ENCODE assay signal across 38 mouse cellular contexts in genomic region chr8:87452815-87453214, GRCm38 (mm10). TPM values are rescaled to one million over a fixed set of nuclear protein-coding genes. Genes with fewer than 3 reads are reported as not detected.
"Had no signal": no experiment of that assay in that cellular context is flagged by ENCODE, and none has a peak within 500 bp of the region (broad histone marks: within the 10 kb centered on the region; RNA-seq: fewer than 3 reads in every experiment).

No protein-coding gene starts in this region.

- H3K27ac ChIP-seq: limb, embryonic 10.5 days; limb, embryonic 12.5 days; limb, embryonic 13.5 days; limb, embryonic 15.5 days; liver, embryonic 12.5 days; liver, embryonic 13.5 days; liver, embryonic 14.5 days; liver, embryonic 15.5 days; lung, embryonic 15.5 days; macrophage; midbrain, embryonic 10.5 days; midbrain, embryonic 12.5 days; midbrain, embryonic 13.5 days; midbrain, embryonic 15.5 days; neural tube, embryonic 12.5 days; neural tube, embryonic 13.5 days had no signal

- H3K9me3 ChIP-seq: limb, embryonic 10.5 days; limb, embryonic 12.5 days; limb, embryonic 13.5 days; limb, embryonic 15.5 days; liver, embryonic 12.5 days; liver, embryonic 13.5 days; liver, embryonic 15.5 days; lung, embryonic 15.5 days; megakaryocyte, embryonic 14.5 days; midbrain, embryonic 10.5 days; midbrain, embryonic 12.5 days; midbrain, embryonic 13.5 days; midbrain, embryonic 15.5 days; neural tube, embryonic 12.5 days; neural tube, embryonic 13.5 days had no signal

- H3K4me1 ChIP-seq: limb, embryonic 12.5 days; limb, embryonic 13.5 days; limb, embryonic 15.5 days; liver, embryonic 12.5 days; liver, embryonic 13.5 days; liver, embryonic 15.5 days; lung, embryonic 15.5 days; megakaryocyte, embryonic 14.5 days; midbrain, embryonic 10.5 days; midbrain, embryonic 12.5 days; midbrain, embryonic 13.5 days; midbrain, embryonic 15.5 days; neural tube, embryonic 12.5 days; neural tube, embryonic 13.5 days had no signal

- ATAC-seq: liver, embryonic 12.5 days; liver, postnatal 0 days; lung, postnatal 0 days; midbrain, embryonic 13.5 days; midbrain, embryonic 15.5 days; midbrain, embryonic 16.5 days had no signal

- H3K4me3 ChIP-seq: limb, embryonic 10.5 days; limb, embryonic 12.5 days; limb, embryonic 13.5 days; limb, embryonic 15.5 days; liver, embryonic 12.5 days; liver, embryonic 13.5 days; liver, embryonic 15.5 days; lung, embryonic 15.5 days; megakaryocyte, embryonic 14.5 days; midbrain, embryonic 10.5 days; midbrain, embryonic 12.5 days; midbrain, embryonic 13.5 days; midbrain, embryonic 15.5 days; neural tube, embryonic 12.5 days; neural tube, embryonic 13.5 days had no signal

- H3K9ac ChIP-seq: limb, embryonic 12.5 days; limb, embryonic 13.5 days; limb, embryonic 15.5 days; liver, embryonic 12.5 days; liver, embryonic 13.5 days; liver, embryonic 14.5 days; liver, embryonic 15.5 days; liver, postnatal 0 days; lung, embryonic 14.5 days; lung, embryonic 15.5 days; midbrain, embryonic 12.5 days; midbrain, embryonic 13.5 days; midbrain, embryonic 15.5 days; neural tube, embryonic 12.5 days; neural tube, embryonic 13.5 days had no signal

- DNase-seq: left cerebral cortex, postnatal 4 days; liver; liver, embryonic 13.5 days; liver, postnatal 0 days; lung, adult 18-20 months; lung, adult 2 months; lung, embryonic 14.5 days; lung, postnatal 10 days; lung, postnatal 14 days; lung, postnatal 36 days; lung, postnatal 4 days; midbrain, embryonic 14.5 days had no signal

- H3K4me2 ChIP-seq: limb, embryonic 12.5 days; limb, embryonic 13.5 days; limb, embryonic 15.5 days; liver, embryonic 11.5 days; liver, embryonic 12.5 days; liver, embryonic 13.5 days; liver, embryonic 15.5 days; lung, embryonic 14.5 days; lung, embryonic 15.5 days; midbrain, embryonic 11.5 days; midbrain, embryonic 12.5 days; midbrain, embryonic 13.5 days; midbrain, embryonic 15.5 days; neural tube, embryonic 12.5 days; neural tube, embryonic 13.5 days had no signal

- H3K27me3 ChIP-seq: limb, embryonic 13.5 days; liver, embryonic 12.5 days; liver, embryonic 13.5 days; liver, embryonic 15.5 days; lung, embryonic 15.5 days; midbrain, embryonic 13.5 days; midbrain, embryonic 15.5 days; neural tube, embryonic 12.5 days; neural tube, embryonic 13.5 days had no signal

- H3K36me3 ChIP-seq: limb, embryonic 10.5 days; limb, embryonic 12.5 days; limb, embryonic 13.5 days; limb, embryonic 15.5 days; liver, embryonic 12.5 days; liver, embryonic 13.5 days; liver, embryonic 15.5 days; lung, embryonic 15.5 days; midbrain, embryonic 10.5 days; midbrain, embryonic 12.5 days; midbrain, embryonic 13.5 days; midbrain, embryonic 15.5 days; neural tube, embryonic 12.5 days; neural tube, embryonic 13.5 days had no signal

RNA-seq across cellular contexts. Expression of gene Cbln1, which starts 19.6 kb away (rescaled TPM):
- total RNA-seq: liver, adult 2 months; megakaryocyte progenitor cell, adult 5-6 weeks; megakaryocyte-erythroid progenitor cell, adult 5-6 weeks; monocyte, adult 5-6 weeks had no signal
- polyA plus RNA-seq: liver, adult 2 months; liver, embryonic 12.5 days; liver, embryonic 15.5 days; liver, embryonic 16.5 days; liver, postnatal 0 days; lung, adult 2 months; lung, embryonic 14.5 days; lung, embryonic 15.5 days; lung, embryonic 16.5 days; lung, postnatal 0 days; macrophage had no signal
